Mouse (Mus musculus) forebrain, embryonic 12.5 days (tissue): ENCODE measurements at regions not wholly inside any gene's neighbourhood (a gene's known extent, or its start where the extent isn't known, plus 50 kb on each side); places are given as distances from the start of the nearest gene placed in this dataset.
A peak's percentile ranks its signal among the peaks of the same experiment; 100 is the strongest.

Experiments
- ATAC-seq: fragments of 200-750 bp; cut with Nextera tagmentation; 2 replicates; pipeline ENCODE4 v1.8.0; 2017; ENCODE audit warnings: moderate TSS enrichment; ENCODE audit not compliant: low FRiP score
- H3K27ac ChIP-seq: fragments of 300-500 bp; sonication (generic); 2 replicates; pipeline ENCODE4 v1.5.1; 2016; ENCODE audit warnings: mild to moderate bottlenecking
- H3K27me3 ChIP-seq: fragments of 300-500 bp; sonication (generic); 2 replicates; pipeline ENCODE4 v1.6.1; 2016; ENCODE audit warnings: mild to moderate bottlenecking
- H3K36me3 ChIP-seq: fragments of 300-500 bp; sonication (generic); replicated peaks from 2 replicates; pipeline ENCODE4 v1.6.1; 2016; ENCODE audit warnings: mild to moderate bottlenecking
- H3K4me1 ChIP-seq: fragments of 300-500 bp; sonication (generic); 2 replicates; pipeline ENCODE4 v1.6.1; 2016
- H3K4me2 ChIP-seq: fragments of 300-500 bp; sonication (generic); 2 replicates; pipeline ENCODE4 v1.6.1; 2016; ENCODE audit warnings: mild to moderate bottlenecking, moderate library complexity
- H3K4me3 ChIP-seq: fragments of 300-500 bp; sonication (generic); replicated peaks from 2 replicates; pipeline ENCODE4 v1.5.1; 2016; ENCODE audit warnings: mild to moderate bottlenecking
- H3K9ac ChIP-seq: fragments of 300-500 bp; sonication (generic); 2 replicates; pipeline ENCODE4 v1.6.1; 2016; ENCODE audit warnings: mild to moderate bottlenecking
- H3K9me3 ChIP-seq: fragments of 300-500 bp; sonication (generic); 2 replicates; pipeline ENCODE4 v1.6.1; 2016
- WGBS: fragments of 180-500 bp; shearing (Covaris S2); methylation state at CpG from one replicate; pipeline ENCODE4 v1.1.7; 2016; 5-methylcytosine and 5-hydroxymethylcytosine counted together

- no peak overlapping the region for H3K9ac ChIP-seq
- no peak overlapping the region for H3K4me2 ChIP-seq
- 82% methylated on average over 5 of the region's 5 CpGs for WGBS
- no peak for ATAC-seq
- no peaks in the 10 kb centered on the region for H3K4me1 ChIP-seq
- H3K27ac ChIP-seq: no peak overlapping the region
- H3K4me3 ChIP-seq: no peak overlapping the region
- no peaks in the 10 kb centered on the region for H3K36me3 ChIP-seq
- H3K27me3 ChIP-seq: no peaks in the 10 kb centered on the region
- no peaks in the 10 kb centered on the region for H3K9me3 ChIP-seq
Measured at GRCm38 (mm10) chr1:55807028-55807427, 401.3 kb downstream of the Plcl1 start.

GRCm38 (mm10) chr1:55808724-55809519 is 403.2 kb downstream of the Plcl1 start:
- no peaks in the 10 kb centered on the region for H3K9me3 ChIP-seq
- 88% methylated on average over 7 of the region's 7 CpGs for WGBS
- no peak overlapping the region for H3K9ac ChIP-seq

GRCm38 (mm10) chr1:55812486-55812885 is 406.8 kb downstream of the Plcl1 start:
- 79% methylated on average over 1 of the region's 1 CpGs for WGBS
- no peak overlapping the region for H3K9ac ChIP-seq
- H3K4me2 ChIP-seq: no peak overlapping the region
- H3K4me3 ChIP-seq: no peak overlapping the region
- no peaks in the 10 kb centered on the region for H3K27me3 ChIP-seq
- H3K36me3 ChIP-seq: no peaks in the 10 kb centered on the region
- ATAC-seq: no peak
- no peaks in the 10 kb centered on the region for H3K4me1 ChIP-seq
- H3K27ac ChIP-seq: no peak overlapping the region
- H3K9me3 ChIP-seq: no peaks in the 10 kb centered on the region

More at GRCm38 (mm10) chr1:55808724-55809519, 403.2 kb downstream of the Plcl1 start:
- Histone ChIP-seq H3K4me1 (no peaks in the 10 kb centered on the region), H3K4me2 (no peak overlapping the region), H3K27ac (no peak overlapping the region), H3K36me3 (no peaks in the 10 kb centered on the region), H3K27me3 (no peaks in the 10 kb centered on the region), H3K4me3 (no peak overlapping the region)
- no peak for ATAC-seq

- no peak overlapping the region for H3K4me2 ChIP-seq
- 92% methylated on average over 3 of the region's 3 CpGs for whole genome bisulfite sequencing
- H3K27ac ChIP-seq: no peak overlapping the region
- no peak overlapping the region for H3K9ac ChIP-seq
- no peaks in the 10 kb centered on the region for H3K27me3 ChIP-seq
- no peaks in the 10 kb centered on the region for H3K36me3 ChIP-seq
- H3K9me3 ChIP-seq: no peaks in the 10 kb centered on the region
- ATAC-seq: no peak
- no peak overlapping the region for H3K4me3 ChIP-seq
- H3K4me1 ChIP-seq: no peaks in the 10 kb centered on the region
Measured at GRCm38 (mm10) chr1:55820866-55821500, 415.3 kb downstream of the Plcl1 start.

GRCm38 (mm10) chr1:55822599-55822998 is 416.9 kb downstream of the Plcl1 start:
- no peaks in the 10 kb centered on the region for H3K4me1 ChIP-seq
- H3K4me3 ChIP-seq: no peak overlapping the region
- H3K9ac ChIP-seq: no peak overlapping the region
- H3K27ac ChIP-seq: no peak overlapping the region
- H3K9me3 ChIP-seq: no peaks in the 10 kb centered on the region
- 89% methylated on average over 4 of the region's 4 CpGs for WGBS
- no peak for ATAC-seq
- H3K4me2 ChIP-seq: no peak overlapping the region
- no peaks in the 10 kb centered on the region for H3K36me3 ChIP-seq
- H3K27me3 ChIP-seq: no peaks in the 10 kb centered on the region

GRCm38 (mm10) chr1:55827191-55827590 is 421.5 kb downstream of the Plcl1 start:
- ATAC-seq: no peak
- no peak overlapping the region for H3K27ac ChIP-seq
- H3K27me3 ChIP-seq: no peaks in the 10 kb centered on the region

GRCm38 (mm10) chr1:55835281-55835680 is 429.6 kb downstream of the Plcl1 start:
- H3K9me3 ChIP-seq: no peaks in the 10 kb centered on the region
- 87% methylated on average over 3 of the region's 3 CpGs for WGBS
- H3K4me2 ChIP-seq: no peak overlapping the region
- no peaks in the 10 kb centered on the region for H3K36me3 ChIP-seq
- no peak overlapping the region for H3K27ac ChIP-seq
- no peak for ATAC-seq
- H3K4me1 ChIP-seq: no peaks in the 10 kb centered on the region
- no peak overlapping the region for H3K4me3 ChIP-seq
- no peak overlapping the region for H3K9ac ChIP-seq
- no peaks in the 10 kb centered on the region for H3K27me3 ChIP-seq

More at GRCm38 (mm10) chr1:55827191-55827590, 421.5 kb downstream of the Plcl1 start:
- Histone ChIP-seq H3K4me1 (no peaks in the 10 kb centered on the region), H3K4me3 (no peak overlapping the region), H3K9ac (no peak overlapping the region), H3K9me3 (no peaks in the 10 kb centered on the region), H3K36me3 (no peaks in the 10 kb centered on the region), H3K4me2 (no peak overlapping the region)

- ATAC-seq: no peak
- Histone ChIP-seq H3K9ac (no peak overlapping the region), H3K4me1 (no peaks in the 10 kb centered on the region), H3K9me3 (no peaks in the 10 kb centered on the region), H3K36me3 (no peaks in the 10 kb centered on the region), H3K4me2 (no peak overlapping the region), H3K4me3 (no peak overlapping the region), H3K27ac (no peak overlapping the region), H3K27me3 (no peaks in the 10 kb centered on the region)
- 86% methylated on average over 2 of the region's 2 CpGs for WGBS
Measured at GRCm38 (mm10) chr1:55836750-55837149, 431.0 kb downstream of the Plcl1 start.

- no peaks in the 10 kb centered on the region for H3K9me3 ChIP-seq
- H3K36me3 ChIP-seq: no peaks in the 10 kb centered on the region
- no peak for ATAC-seq
- H3K9ac ChIP-seq: no peak overlapping the region
- no peaks in the 10 kb centered on the region for H3K27me3 ChIP-seq
- no peak overlapping the region for H3K4me2 ChIP-seq
- H3K27ac ChIP-seq: no peak overlapping the region
- H3K4me1 ChIP-seq: no peaks in the 10 kb centered on the region
- no peak overlapping the region for H3K4me3 ChIP-seq
Measured at GRCm38 (mm10) chr1:55837366-55837765, 431.6 kb downstream of the Plcl1 start.

- ATAC-seq: peak; percentile 23; the same call in 1 of the 2 replicates
- Histone ChIP-seq H3K4me1 (no peaks in the 10 kb centered on the region), H3K4me2 (no peak overlapping the region), H3K36me3 (no peaks in the 10 kb centered on the region), H3K4me3 (no peak overlapping the region), H3K27ac (no peak overlapping the region), H3K9me3 (no peaks in the 10 kb centered on the region), H3K27me3 (no peaks in the 10 kb centered on the region), H3K9ac (no peak overlapping the region)
- 5% methylated on average over 2 of the region's 2 CpGs for WGBS
Measured at GRCm38 (mm10) chr1:55838168-55838567, 432.4 kb downstream of the Plcl1 start.

GRCm38 (mm10) chr1:55848806-55849205 is 443.1 kb downstream of the Plcl1 start:
- no peak for ATAC-seq
- H3K36me3 ChIP-seq: no peaks in the 10 kb centered on the region

GRCm38 (mm10) chr1:55852354-55852753 is 446.6 kb downstream of the Plcl1 start:
- Histone ChIP-seq H3K27ac (no peak overlapping the region), H3K36me3 (no peaks in the 10 kb centered on the region), H3K27me3 (no peaks in the 10 kb centered on the region), H3K4me3 (no peak overlapping the region), H3K9ac (no peak overlapping the region), H3K9me3 (no peaks in the 10 kb centered on the region), H3K4me1 (no peaks in the 10 kb centered on the region), H3K4me2 (no peak overlapping the region)
- no peak for ATAC-seq

More at GRCm38 (mm10) chr1:55848806-55849205, 443.1 kb downstream of the Plcl1 start:
- WGBS: 65% methylated on average over 3 of the region's 3 CpGs
- Histone ChIP-seq H3K27ac (no peak overlapping the region), H3K27me3 (no peaks in the 10 kb centered on the region), H3K4me2 (no peak overlapping the region), H3K4me3 (no peak overlapping the region), H3K9ac (no peak overlapping the region), H3K4me1 (no peaks in the 10 kb centered on the region), H3K9me3 (no peaks in the 10 kb centered on the region)

GRCm38 (mm10) chr1:55859113-55859512 is 453.4 kb downstream of the Plcl1 start:
- Histone ChIP-seq H3K4me3 (no peak overlapping the region), H3K9ac (no peak overlapping the region), H3K4me2 (no peak overlapping the region), H3K9me3 (no peaks in the 10 kb centered on the region), H3K4me1 (no peaks in the 10 kb centered on the region), H3K36me3 (no peaks in the 10 kb centered on the region), H3K27me3 (no peaks in the 10 kb centered on the region), H3K27ac (no peak overlapping the region)
- 84% methylated on average over 3 of the region's 3 CpGs for WGBS
- ATAC-seq: no peak
